Mouse (Mus musculus) myocyte (in vitro differentiated cells): ENCODE measurements around the gene D430019H16Rik. TPM values are rescaled to one million over a fixed set of nuclear protein-coding genes. Genes with fewer than 3 reads are reported as not detected.

Source experiments
- H3K27me3 ChIP-seq: one replicate; pipeline ENCODE4 v1.6.1; 2011; ENCODE audit not compliant: control insufficient read depth, insufficient read depth, insufficient read length
- H3K36me3 ChIP-seq: one replicate; pipeline ENCODE4 v1.6.1; 2011; ENCODE audit not compliant: control insufficient read depth, insufficient read depth
- H3K4me2 ChIP-seq: one replicate; pipeline ENCODE4 v1.6.1; 2011; ENCODE audit warnings: low read depth, control low read depth
- H3K4me3 ChIP-seq: one replicate; pipeline ENCODE4 v1.5.1; 2011; ENCODE audit warnings: mild to moderate bottlenecking, control low read depth, moderate library complexity
- H3K79me2 ChIP-seq: one replicate; pipeline ENCODE4 v1.6.1; 2011; ENCODE audit not compliant: control insufficient read depth, insufficient read depth
- H3ac ChIP-seq: one replicate; pipeline ENCODE4 v1.6.1; 2011; ENCODE audit not compliant: control insufficient read depth, insufficient read length
- CEBPB ChIP-seq: IDR thresholded peaks from 2 replicates; pipeline ENCODE4 v1.6.1; 2011; ENCODE audit warnings: mild to moderate bottlenecking, moderate library complexity; ENCODE audit not compliant: poor library complexity, insufficient read depth, severe bottlenecking
- E2F4 ChIP-seq: IDR thresholded peaks from one replicate; pipeline ENCODE4 v1.6.1; 2011; ENCODE audit warnings: mild to moderate bottlenecking, control low read depth, moderate library complexity; ENCODE audit not compliant: insufficient read depth
- MAX ChIP-seq: IDR thresholded peaks from one replicate; pipeline ENCODE4 v1.6.1; 2011; ENCODE audit warnings: low read depth, mild to moderate bottlenecking, control low read depth
- MYOD1 ChIP-seq, 3 experiments: IDR thresholded peaks; one replicate each; pipeline ENCODE4 v1.6.1; 2011; ENCODE audit warnings: control low read depth in 2 of 3, low read depth in 2 of 3, mild to moderate bottlenecking in 2 of 3, moderate library complexity in 1 of 3; ENCODE audit not compliant: insufficient read length in 2 of 3, control insufficient read depth in 1 of 3
- MYOG ChIP-seq, 3 experiments: IDR thresholded peaks; one replicate each; pipeline ENCODE4 v1.6.1; 2011; ENCODE audit warnings: control low read depth in 2 of 3, low read depth in 2 of 3, mild to moderate bottlenecking in 2 of 3; ENCODE audit not compliant: insufficient read length in 2 of 3, control insufficient read depth in 1 of 3, insufficient read depth in 1 of 3
- POLR2A ChIP-seq: IDR thresholded peaks from one replicate; pipeline ENCODE4 v1.6.1; 2011; ENCODE audit warnings: low read depth, mild to moderate bottlenecking, control low read depth, moderate library complexity; ENCODE audit not compliant: insufficient read length
- POLR2AphosphoS2 ChIP-seq: IDR thresholded peaks from one replicate; pipeline ENCODE4 v1.6.1; 2011; ENCODE audit warnings: low read depth, control low read depth; ENCODE audit not compliant: insufficient read length
- REST ChIP-seq: IDR thresholded peaks from one replicate; pipeline ENCODE4 v1.6.1; 2011; ENCODE audit warnings: mild to moderate bottlenecking, control low read depth, moderate library complexity; ENCODE audit not compliant: insufficient read depth, insufficient read length
- SRF ChIP-seq: IDR thresholded peaks from one replicate; pipeline ENCODE4 v1.6.1; 2011; ENCODE audit warnings: low read depth; ENCODE audit not compliant: control insufficient read depth, insufficient read length
- TCF12 ChIP-seq: IDR thresholded peaks from one replicate; pipeline ENCODE4 v1.6.1; 2011; ENCODE audit warnings: mild to moderate bottlenecking, control low read depth; ENCODE audit not compliant: poor library complexity, insufficient read depth, severe bottlenecking
- TCF3 ChIP-seq: IDR thresholded peaks from one replicate; pipeline ENCODE4 v1.6.1; 2011; ENCODE audit warnings: low read depth, control low read depth; ENCODE audit not compliant: insufficient read length
- USF1 ChIP-seq: IDR thresholded peaks from one replicate; pipeline ENCODE4 v1.6.1; 2011; ENCODE audit warnings: low read depth, mild to moderate bottlenecking, control low read depth, moderate library complexity
- polyA plus RNA-seq: library from polyadenylated mRNA; unstranded; fragments of >200 nt; fragmentation: generic; extraction: Trizol; gene quantifications from one replicate; pipeline ENCODE4 v1.2.1, GENCODE M21; 2012; ENCODE audit warnings: missing spikeins

Gene D430019H16Rik
- polyA plus RNA-seq, 1 experiment: 0.02 TPM

- no peak overlapping the region for H3K4me2 ChIP-seq
Observed at GRCm38 (mm10) chr12:105534842-105535241, 81.2 kb downstream of the D430019H16Rik start.

GRCm38 (mm10) chr12:105535968-105536760, 82.5 kb downstream of the D430019H16Rik start:
- H3K36me3 ChIP-seq: no peaks in the 10 kb centered on the region
- H3K4me3 ChIP-seq: no peak overlapping the region
- H3K4me2 ChIP-seq: no peak overlapping the region
- no peak overlapping the region for H3ac ChIP-seq
- TF ChIP-seq MAX (no peak), REST (no peak), TCF3 (no peak), POLR2A (no peak), MYOG (IDR thresholded peaks at IDR 0.05; ENCODE audit: control insufficient read depth in 1 of 3, insufficient read depth in 1 of 3, insufficient read length in 2 of 3, low read depth in 2 of 3) (no peak), SRF (no peak), E2F4 (no peak), CEBPB (no peak), MYOD1 (IDR thresholded peaks at IDR 0.05; ENCODE audit: control insufficient read depth in 1 of 3, insufficient read length in 2 of 3, low read depth in 2 of 3) (no peak), POLR2AphosphoS2 (no peak), TCF12 (no peak)
- no peaks in the 10 kb centered on the region for H3K27me3 ChIP-seq
- no peaks in the 10 kb centered on the region for H3K79me2 ChIP-seq

More at GRCm38 (mm10) chr12:105534842-105535241, 81.2 kb downstream of the D430019H16Rik start:
- H3K79me2 ChIP-seq: no peaks in the 10 kb centered on the region
- H3ac ChIP-seq: no peak overlapping the region
- no peak for TF ChIP-seq MYOD1 (IDR thresholded peaks at IDR 0.05; ENCODE audit: control insufficient read depth in 1 of 3, insufficient read length in 2 of 3, low read depth in 2 of 3)
- TF ChIP-seq MAX: no peak
- no peak for TF ChIP-seq TCF12
- TF ChIP-seq E2F4: no peak
- TF ChIP-seq REST: no peak
- TF ChIP-seq SRF: no peak
- TF ChIP-seq CEBPB: no peak
- no peak for TF ChIP-seq MYOG (IDR thresholded peaks at IDR 0.05; ENCODE audit: control insufficient read depth in 1 of 3, insufficient read depth in 1 of 3, insufficient read length in 2 of 3, low read depth in 2 of 3)
- TF ChIP-seq POLR2A: no peak
- TF ChIP-seq POLR2AphosphoS2: no peak
- no peaks in the 10 kb centered on the region for H3K27me3 ChIP-seq
- H3K4me3 ChIP-seq: no peak overlapping the region
- H3K36me3 ChIP-seq: no peaks in the 10 kb centered on the region

DNA sequence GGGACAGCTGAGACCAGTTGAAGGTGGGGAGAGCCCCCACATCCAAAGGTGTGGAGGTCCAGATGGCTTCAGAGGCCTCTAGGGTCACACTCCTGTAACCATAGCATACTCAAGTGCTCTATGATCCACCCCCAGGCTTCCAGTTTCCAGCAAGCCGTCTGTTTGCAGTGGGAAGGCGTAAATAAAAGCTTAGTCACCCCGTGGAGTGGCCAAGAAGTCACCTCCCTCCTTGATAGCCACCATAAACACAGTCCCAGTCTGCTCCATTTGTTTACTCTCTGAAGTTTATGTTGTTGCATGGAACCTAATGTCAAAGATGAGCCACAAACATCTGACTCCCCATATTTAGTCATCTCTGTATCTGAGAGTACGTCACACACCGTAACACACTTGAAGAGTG, 83.5 kb downstream of the D430019H16Rik start:
- H3K4me2 ChIP-seq: no peak overlapping the region
- no peak overlapping the region for H3ac ChIP-seq
- H3K4me3 ChIP-seq: no peak overlapping the region
- H3K79me2 ChIP-seq: no peaks in the 10 kb centered on the region
- no peak for TF ChIP-seq SRF
- TF ChIP-seq TCF3: no peak
- no peak for TF ChIP-seq REST
- no peak for TF ChIP-seq MYOD1 (IDR thresholded peaks at IDR 0.05; ENCODE audit: control insufficient read depth in 1 of 3, insufficient read length in 2 of 3, low read depth in 2 of 3)
- TF ChIP-seq MAX: no peak
- no peaks in the 10 kb centered on the region for H3K27me3 ChIP-seq
- no peaks in the 10 kb centered on the region for H3K36me3 ChIP-seq

DNA sequence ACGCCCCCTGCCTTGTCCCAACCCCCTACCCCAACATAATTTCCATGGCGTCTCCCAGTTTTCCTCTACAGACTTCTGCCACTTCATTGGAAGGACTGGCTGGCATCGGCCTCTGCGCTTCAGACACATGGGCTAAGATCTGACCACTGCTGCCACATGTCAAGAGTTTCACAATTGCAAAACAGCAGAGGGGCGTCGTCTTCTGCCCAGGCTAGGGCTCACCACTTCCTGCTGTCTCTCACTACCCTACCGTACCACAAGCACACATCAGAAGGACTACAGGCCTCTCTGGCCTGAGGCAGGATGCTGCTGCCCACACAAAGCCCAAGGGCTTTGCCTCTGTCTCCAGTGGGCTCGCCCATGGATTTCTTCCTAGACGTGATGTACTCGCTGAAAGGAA, 86.0 kb downstream of the D430019H16Rik start:
- Histone ChIP-seq H3K27me3 (no peaks in the 10 kb centered on the region), H3K4me3 (no peak overlapping the region), H3ac (no peak overlapping the region), H3K36me3 (no peaks in the 10 kb centered on the region), H3K79me2 (no peaks in the 10 kb centered on the region), H3K4me2 (no peak overlapping the region)
- TF ChIP-seq REST (no peak), MYOG (IDR thresholded peaks at IDR 0.05; ENCODE audit: control insufficient read depth in 1 of 3, insufficient read depth in 1 of 3, insufficient read length in 2 of 3, low read depth in 2 of 3) (no peak), E2F4 (no peak), POLR2A (no peak), TCF12 (no peak), POLR2AphosphoS2 (no peak), USF1 (no peak), CEBPB (0 out of 2 replicates have a peak, but pooled peaks have one; percentile 13)
